Mouse (Mus musculus) embryonic fibroblast, embryonic 13.5 days (primary cell): Measurements from ENCODE around the gene Tmem14a.

ENCODE experiments used
- CTCF ChIP-seq: IDR thresholded peaks from 2 replicates; pipeline ENCODE4 v1.5.1; 2011; ENCODE audit warnings: mild to moderate bottlenecking, control low read depth, low read length, moderate library complexity, borderline replicate concordance; ENCODE audit not compliant: insufficient read depth
- POLR2A ChIP-seq: IDR thresholded peaks from 2 replicates; pipeline ENCODE4 v1.6.1; 2011; ENCODE audit warnings: low read depth, mild to moderate bottlenecking, control low read depth, low read length, moderate library complexity

GRCm38 (mm10) chr1:21253856-21254255, 35.5 kb downstream of the Tmem14a start:
- TF ChIP-seq CTCF: no peak
- no peak for TF ChIP-seq POLR2A
